Mouse (Mus musculus): ENCODE results near the gene Plcb4.

GRCm38 (mm10) chr2:135707305-135707704 lies 48.5 kb downstream of the Plcb4 start:
- TF ChIP-seq CTCF (IDR thresholded peaks at IDR 0.05; ENCODE audit: borderline replicate concordance, insufficient read depth, low read length) = no peak
- TF ChIP-seq POLR2A (IDR thresholded peaks at IDR 0.05; ENCODE audit: low read depth, low read length) = no peak
